Mouse (Mus musculus) myocyte (in vitro differentiated cells): ENCODE data around the gene 1700123L14Rik.

Experiments
- CEBPB ChIP-seq: IDR thresholded peaks from 2 replicates; pipeline ENCODE4 v1.6.1; 2011; ENCODE audit warnings: mild to moderate bottlenecking, moderate library complexity; ENCODE audit not compliant: poor library complexity, insufficient read depth, severe bottlenecking
- E2F4 ChIP-seq: IDR thresholded peaks from one replicate; pipeline ENCODE4 v1.6.1; 2011; ENCODE audit warnings: mild to moderate bottlenecking, control low read depth, moderate library complexity; ENCODE audit not compliant: insufficient read depth
- MAX ChIP-seq: IDR thresholded peaks from one replicate; pipeline ENCODE4 v1.6.1; 2011; ENCODE audit warnings: low read depth, mild to moderate bottlenecking, control low read depth
- MYOD1 ChIP-seq, 3 experiments: IDR thresholded peaks; one replicate each; pipeline ENCODE4 v1.6.1; 2011; ENCODE audit warnings: control low read depth in 2 of 3, low read depth in 2 of 3, mild to moderate bottlenecking in 2 of 3, moderate library complexity in 1 of 3; ENCODE audit not compliant: insufficient read length in 2 of 3, control insufficient read depth in 1 of 3
- MYOG ChIP-seq, 3 experiments: IDR thresholded peaks; one replicate each; pipeline ENCODE4 v1.6.1; 2011; ENCODE audit warnings: control low read depth in 2 of 3, low read depth in 2 of 3, mild to moderate bottlenecking in 2 of 3; ENCODE audit not compliant: insufficient read length in 2 of 3, control insufficient read depth in 1 of 3, insufficient read depth in 1 of 3
- POLR2A ChIP-seq: IDR thresholded peaks from one replicate; pipeline ENCODE4 v1.6.1; 2011; ENCODE audit warnings: low read depth, mild to moderate bottlenecking, control low read depth, moderate library complexity; ENCODE audit not compliant: insufficient read length
- SRF ChIP-seq: IDR thresholded peaks from one replicate; pipeline ENCODE4 v1.6.1; 2011; ENCODE audit warnings: low read depth; ENCODE audit not compliant: control insufficient read depth, insufficient read length
- TCF12 ChIP-seq: IDR thresholded peaks from one replicate; pipeline ENCODE4 v1.6.1; 2011; ENCODE audit warnings: mild to moderate bottlenecking, control low read depth; ENCODE audit not compliant: poor library complexity, insufficient read depth, severe bottlenecking
- TCF3 ChIP-seq: IDR thresholded peaks from one replicate; pipeline ENCODE4 v1.6.1; 2011; ENCODE audit warnings: low read depth, control low read depth; ENCODE audit not compliant: insufficient read length
- USF1 ChIP-seq: IDR thresholded peaks from one replicate; pipeline ENCODE4 v1.6.1; 2011; ENCODE audit warnings: low read depth, mild to moderate bottlenecking, control low read depth, moderate library complexity

DNA sequence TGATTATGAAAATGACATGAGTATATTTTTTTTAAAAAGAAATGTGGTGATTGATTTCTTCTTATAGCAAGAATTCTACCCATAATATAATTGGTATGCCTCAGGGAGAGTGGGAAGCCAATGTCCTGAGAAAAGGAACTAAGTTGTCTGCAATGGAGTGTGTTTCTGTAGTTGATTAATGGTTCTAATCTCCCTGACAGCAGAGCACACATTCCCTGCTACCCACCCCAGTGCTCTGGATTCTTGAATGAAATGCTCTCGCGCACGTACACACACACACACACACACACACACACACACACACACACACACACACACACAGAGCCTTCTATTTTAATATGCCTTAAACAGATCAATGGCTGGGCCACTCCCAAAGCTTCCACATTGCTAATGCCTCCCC lies 7.6 kb upstream of the 1700123L14Rik start:
- TF ChIP-seq USF1: no peak
- no peak for TF ChIP-seq POLR2A
- TF ChIP-seq MYOD1 (IDR thresholded peaks at IDR 0.05; ENCODE audit: control insufficient read depth in 1 of 3, insufficient read length in 2 of 3, low read depth in 2 of 3): no peak
- no peak for TF ChIP-seq E2F4
- TF ChIP-seq SRF: no peak
- no peak for TF ChIP-seq TCF3
- no peak for TF ChIP-seq MYOG (IDR thresholded peaks at IDR 0.05; ENCODE audit: control insufficient read depth in 1 of 3, insufficient read depth in 1 of 3, insufficient read length in 2 of 3, low read depth in 2 of 3)
- no peak for TF ChIP-seq CEBPB
- no peak for TF ChIP-seq MAX
- no peak for TF ChIP-seq TCF12
